Mouse (Mus musculus) naive thymus-derived CD4-positive, alpha-beta T cell, adult 2 months (primary cell): ENCODE data around the gene Tbc1d4.
A peak's percentile ranks its signal among the peaks of the same experiment; 100 is the strongest.

Experiments
- DNase-seq: peaks from one replicate; pipeline ENCODE4 v3.0.0-alpha.2; 2011; ENCODE audit warnings: low read depth

The Tbc1d4 gene

DNA sequence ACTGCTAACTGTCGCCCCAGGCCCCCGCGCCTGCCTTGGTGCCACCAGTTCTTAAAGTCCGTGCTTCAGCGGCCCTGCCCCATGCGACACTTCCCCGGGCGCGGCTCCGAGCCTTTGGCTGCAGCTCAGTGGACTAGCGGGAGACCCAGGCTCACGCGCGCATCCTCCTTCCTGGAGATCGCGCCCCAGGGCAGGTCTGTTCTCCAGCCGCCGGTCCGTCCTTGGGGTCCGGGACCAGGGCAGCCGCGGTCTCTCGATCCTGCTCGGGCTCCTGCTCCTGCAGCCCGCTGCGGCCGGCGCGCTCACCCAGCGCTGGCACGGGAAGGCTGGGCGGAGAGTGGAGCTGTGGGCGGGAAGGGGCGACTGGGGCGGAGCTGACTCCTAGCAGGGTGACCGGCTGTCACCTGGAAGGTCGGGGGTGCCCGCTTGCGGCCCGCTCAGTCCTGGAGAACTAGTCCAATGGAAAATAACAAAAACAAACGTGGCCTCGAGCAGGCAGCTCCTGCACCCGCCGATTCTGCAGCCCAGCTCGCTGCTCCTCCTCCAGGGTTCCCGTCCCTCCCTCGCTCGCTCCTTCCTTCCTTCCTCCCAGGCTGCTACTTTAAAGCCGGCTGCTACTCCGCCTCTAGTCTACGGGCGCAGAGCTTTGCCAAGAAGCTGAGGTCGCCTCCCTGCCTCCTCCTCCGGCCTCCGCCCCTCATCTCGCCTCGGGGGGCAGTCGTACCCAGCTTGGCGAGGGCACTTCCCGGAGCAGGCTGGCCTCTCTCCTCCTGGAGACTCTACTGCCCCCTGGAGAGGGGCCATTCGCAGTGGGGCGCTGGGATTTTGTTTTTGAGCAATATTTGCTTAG lies at the start of gene Tbc1d4:
Gene Tbc1d4 (minus strand): TSS at position 673 of the 850 bp plus-strand sequence.
- peak; percentile 41 for DNase-seq

DNA sequence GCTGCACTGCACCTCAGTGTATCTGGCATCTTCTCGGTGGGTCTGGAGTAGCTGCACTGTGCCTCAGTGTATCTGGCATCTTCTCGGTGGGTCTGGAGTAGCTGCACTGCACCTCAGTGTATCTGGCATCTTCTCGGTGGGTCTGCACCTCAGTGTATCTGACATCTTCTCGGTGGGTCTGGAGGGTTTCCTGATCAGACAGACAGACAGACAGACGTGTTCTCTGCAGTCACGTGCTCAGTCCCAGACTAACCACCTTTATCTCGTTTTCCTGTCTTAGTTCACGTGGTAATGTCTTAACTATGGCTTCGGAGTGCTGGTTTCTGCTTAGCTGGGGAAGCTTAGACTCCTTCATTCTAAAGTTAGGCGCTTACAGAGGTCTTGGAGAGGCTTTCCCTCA lies 47.3 kb upstream of the Tbc1d4 start:
- peak; percentile 73 for DNase-seq

DNA sequence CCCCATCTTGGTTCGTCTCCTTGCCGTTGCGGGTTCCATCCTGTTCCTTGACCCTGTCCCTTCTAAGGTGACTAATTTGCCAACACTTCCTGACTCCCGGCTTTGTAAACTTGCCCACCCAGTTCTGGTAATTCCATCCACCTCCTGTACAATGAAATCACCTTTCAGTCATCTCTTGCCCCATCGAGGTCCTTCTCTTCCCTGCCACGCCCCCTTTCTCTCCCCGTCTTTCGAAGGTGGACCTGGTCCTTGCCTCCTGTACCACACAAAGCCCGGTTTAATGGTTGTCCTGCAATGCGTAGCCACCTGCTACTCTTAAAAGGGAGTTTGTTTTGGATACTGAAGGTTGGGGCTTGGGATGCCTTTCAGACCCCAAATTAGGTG lies 45.5 kb upstream of the Tbc1d4 start:
- peak; percentile 41 for DNase-seq

DNA sequence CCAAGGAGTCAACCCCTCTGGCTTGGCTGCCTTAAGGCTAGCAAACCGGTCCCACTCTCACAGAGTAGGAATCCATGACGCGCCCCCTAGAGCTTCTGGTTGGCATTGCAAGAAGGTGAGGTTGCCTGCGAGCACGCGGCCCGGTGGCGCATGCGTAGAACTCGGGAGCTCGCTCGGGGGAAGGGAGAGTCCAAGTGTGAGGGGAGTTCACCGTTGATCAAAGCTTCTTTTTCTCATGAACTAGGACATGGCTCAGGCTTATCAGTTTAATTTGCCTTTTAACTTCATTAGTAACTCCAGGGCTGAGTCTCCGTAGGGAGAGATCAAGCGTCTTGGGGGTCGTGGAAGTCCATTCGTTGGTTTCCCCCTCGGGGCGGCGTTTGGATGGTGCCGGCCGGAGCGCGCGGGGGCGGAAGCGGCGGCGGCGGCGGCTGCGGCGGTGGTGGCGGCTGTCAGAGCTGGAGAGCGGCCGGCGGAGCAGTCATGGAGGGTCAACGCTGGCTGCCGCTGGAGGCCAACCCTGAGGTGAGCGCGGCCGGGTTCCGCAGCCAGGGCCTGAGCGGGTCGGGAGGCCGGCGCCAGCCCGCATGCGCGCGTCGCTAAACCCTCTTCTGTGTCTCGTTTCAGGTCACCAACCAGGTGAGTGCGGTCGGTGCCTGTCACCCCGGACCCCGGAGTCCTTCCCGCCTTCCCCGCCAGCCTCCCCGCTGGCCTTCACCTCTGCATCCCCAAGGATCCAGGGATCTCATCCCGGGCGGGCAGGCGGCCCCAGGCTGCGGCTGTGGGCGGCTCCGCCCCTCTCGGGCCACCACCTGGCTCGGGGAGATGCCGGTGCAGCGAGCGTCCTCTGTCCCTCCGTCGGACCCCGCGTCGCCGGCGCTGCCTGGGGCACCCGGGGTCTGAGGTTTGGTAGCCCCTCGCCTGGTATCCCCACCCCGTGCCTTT lies 44.9 kb upstream of the Tbc1d4 start, which contains the start of gene Uchl3:
Gene Uchl3 (plus strand): TSS at position 387 of the 945 bp plus-strand sequence.
- DNase-seq = peak; percentile 98

DNA sequence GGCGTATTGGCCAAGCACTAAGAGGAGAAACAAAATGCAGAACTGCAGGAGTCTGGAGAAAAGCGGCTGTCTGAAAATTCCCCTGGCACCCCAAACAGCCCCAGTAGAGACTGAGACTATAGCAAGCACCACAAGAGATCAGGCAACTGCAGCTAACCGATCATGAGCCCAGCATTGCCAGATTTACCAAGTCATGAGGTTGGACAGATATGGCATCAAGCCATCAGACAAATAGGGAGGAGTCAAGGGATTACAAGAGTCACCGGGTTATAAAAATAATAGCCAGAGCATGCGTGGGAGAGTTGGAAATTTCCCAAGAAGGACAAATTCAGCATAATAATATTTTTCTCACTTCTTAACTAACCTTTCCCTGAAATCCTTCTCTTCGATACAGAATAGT lies 43.6 kb upstream of the Tbc1d4 start:
- DNase-seq = no peak

DNA sequence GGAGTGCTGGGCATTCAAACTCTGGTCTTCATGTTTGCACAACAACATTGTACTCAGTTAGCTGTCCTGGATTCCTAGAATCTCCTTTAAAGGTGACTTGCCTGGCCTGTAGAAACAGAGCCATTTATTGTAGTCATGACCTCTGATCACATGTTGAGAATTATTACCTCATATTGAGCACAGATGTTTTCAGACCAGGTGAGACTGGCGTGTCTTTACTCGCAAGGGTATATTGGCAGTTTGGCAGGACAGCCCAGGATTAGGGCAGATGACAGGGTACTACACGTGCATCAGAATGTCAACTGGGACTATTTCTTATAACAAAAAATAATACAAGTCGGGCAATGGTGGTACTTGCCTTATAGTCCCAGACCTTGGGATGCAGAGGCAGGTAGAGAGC lies 41.6 kb upstream of the Tbc1d4 start:
- no peak for DNase-seq

DNA sequence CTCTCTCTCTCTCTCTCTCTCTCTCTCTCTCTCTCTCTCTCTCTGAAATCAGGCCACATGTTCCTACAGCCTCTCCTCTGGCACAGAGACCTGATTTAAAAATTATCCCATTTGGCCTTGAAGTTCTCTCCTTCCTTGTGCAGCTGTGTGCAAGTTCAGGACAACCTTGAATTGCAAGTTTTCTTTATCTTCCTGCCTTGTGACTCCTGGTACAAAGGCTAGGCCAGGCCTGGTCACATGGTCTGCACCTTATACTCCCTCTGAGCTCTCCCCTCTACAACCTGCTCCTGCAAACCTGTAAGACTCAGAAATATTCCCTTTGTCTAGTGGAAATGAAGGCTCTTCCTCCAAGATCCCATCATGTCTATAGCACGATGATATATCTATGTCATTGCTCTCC lies 36.0 kb upstream of the Tbc1d4 start:
- DNase-seq = no peak

DNA sequence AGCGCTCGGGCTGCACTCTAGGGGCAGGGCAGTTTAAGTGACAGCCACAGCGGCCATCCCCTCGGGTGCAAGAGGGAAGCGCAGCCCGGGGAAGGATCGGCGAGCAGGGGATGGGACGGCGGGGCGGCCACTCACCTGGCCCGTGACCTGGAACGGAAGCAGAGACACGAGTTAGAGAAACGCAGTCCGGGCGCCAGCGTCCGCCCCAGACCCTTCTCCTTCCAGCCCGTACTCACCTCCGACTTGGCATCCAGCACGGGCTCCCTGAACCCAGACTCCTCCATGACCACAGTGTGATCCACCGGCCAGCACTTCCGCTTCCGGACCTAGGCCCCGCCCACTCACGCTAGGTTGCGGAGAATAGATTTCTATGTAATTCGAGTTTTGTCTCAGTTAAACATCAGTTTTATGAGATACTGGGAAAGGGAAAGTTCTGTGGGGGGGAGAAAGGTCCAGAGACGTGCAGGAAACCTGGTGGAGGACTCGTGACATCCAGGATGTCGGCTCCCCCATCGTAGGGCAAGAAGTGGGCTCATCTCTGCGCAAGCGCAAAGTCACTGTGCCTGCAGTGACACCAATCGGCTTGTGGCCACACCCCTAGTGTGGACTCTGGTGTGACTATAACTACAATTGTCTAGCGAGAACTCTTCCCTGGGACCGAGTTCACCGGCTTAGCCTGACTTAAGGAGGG lies 31.3 kb upstream of the Tbc1d4 start, which contains the start of gene Commd6:
Gene Commd6 (minus strand): TSS at position 534 of the 691 bp plus-strand sequence.
- DNase-seq = peak; percentile 93

DNA sequence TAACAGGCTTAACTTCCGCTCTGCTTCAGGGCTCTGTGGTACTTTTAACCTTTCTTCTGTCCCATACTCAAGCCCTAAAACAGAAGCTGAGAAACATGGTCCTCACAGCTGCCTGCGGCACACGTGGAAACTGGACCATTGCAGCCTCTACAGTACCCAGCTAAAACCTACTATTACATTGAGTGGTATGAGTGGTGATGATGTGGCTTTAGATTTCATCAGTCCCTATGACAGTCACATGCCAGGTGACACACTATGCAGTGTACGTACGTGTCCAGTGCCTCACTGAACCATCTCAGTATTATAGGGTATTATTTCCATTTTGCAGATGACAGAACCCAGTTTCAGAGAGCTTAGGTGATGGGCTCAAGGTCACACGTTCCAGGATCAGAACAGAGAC lies 28.4 kb upstream of the Tbc1d4 start:
- no peak for DNase-seq

DNA sequence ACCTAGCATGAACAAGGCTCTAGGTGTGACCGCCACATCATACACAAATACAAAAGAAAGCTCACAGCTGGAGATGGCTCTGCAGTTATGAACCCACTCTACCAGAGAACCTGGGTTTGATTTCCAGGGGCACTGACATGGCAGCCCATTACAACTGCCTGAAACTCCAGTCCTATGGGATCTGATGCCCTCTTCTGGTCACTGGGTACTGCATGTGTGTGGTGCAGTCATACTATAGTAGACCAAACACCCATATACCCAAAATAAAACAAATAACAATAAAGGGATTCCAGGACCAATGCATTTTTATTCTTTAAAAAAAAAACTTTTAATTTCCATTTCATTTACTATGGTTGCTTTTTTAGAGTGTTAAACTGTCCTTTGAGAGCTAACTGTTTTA lies 26.8 kb upstream of the Tbc1d4 start:
- DNase-seq = no peak

DNA sequence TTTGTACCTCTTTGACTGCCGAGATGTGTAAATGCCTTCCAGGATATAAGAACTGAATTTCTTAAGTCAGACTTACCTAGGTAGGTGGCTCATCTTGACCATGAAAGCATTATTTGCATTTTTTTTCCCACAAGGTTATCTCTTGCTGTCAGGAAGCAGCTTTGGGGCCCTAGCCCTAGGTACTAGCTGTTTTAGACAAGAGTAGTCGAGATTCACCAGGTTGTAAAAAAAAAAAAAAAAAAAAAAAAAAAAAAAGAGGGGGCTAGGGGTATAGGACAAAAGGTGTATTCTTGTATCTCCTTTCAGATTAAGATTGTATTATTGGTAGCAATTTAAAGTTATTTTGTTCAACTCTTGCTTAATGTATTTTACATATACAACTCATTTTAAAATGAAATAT lies 21.6 kb upstream of the Tbc1d4 start:
- DNase-seq = no peak

DNA sequence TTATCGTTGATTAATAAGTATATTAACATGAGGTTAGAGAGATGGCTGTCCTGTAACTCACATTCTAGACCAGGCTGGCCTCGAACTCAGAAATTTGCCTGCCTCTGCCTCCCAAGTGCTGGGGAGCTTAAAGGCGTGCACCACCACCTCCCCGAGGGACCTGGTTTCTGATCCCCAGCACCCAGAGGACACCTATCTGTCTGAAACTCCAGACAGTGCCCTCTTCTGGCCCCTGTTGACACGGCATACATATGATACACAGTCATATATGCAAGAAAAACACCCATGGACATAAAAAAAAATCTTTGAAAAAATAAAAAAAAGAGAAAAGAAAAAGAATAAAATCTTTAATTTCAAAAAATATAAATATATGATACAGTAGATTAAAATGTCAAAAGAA lies 8.7 kb upstream of the Tbc1d4 start:
- no peak for DNase-seq

DNA sequence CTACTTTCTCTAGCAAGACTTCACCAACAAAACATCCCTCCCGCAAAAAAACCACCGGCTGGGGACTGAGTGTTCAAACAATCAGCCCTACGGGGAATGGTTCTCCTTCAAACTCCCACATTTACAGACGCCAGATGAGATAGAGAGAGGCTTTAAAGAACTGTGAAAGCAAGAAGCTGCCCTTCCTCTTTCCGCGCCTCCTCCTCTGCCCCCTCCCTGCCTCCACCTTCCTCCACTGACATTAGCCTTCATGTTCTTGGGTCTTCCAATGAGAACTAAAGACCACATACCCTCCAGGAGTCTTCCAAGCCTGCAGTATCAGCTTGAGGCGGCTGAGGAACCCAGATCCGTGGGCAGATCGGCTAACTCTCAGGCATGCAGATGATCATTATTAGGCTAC lies 7.2 kb upstream of the Tbc1d4 start:
- no peak for DNase-seq

DNA sequence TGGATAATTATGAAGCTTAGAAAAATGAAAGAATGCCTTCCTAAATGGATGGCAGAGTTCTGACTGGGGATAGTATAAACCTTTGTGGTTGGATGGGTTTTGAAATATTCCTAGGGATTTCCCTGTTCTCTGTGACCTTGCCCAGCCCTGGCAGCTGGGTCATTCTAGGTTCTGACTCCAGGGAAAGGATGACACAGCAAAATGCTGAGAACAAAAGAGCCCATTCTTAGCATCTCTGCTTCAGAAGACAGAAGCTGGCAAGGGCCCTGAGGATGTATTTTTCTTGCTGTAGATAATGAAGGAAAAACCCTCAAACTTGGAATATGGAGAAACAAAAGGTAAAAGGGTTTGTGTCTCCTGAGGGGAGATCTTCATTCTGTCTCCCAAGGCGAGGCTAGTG lies 4.2 kb upstream of the Tbc1d4 start:
- no peak for DNase-seq

DNA sequence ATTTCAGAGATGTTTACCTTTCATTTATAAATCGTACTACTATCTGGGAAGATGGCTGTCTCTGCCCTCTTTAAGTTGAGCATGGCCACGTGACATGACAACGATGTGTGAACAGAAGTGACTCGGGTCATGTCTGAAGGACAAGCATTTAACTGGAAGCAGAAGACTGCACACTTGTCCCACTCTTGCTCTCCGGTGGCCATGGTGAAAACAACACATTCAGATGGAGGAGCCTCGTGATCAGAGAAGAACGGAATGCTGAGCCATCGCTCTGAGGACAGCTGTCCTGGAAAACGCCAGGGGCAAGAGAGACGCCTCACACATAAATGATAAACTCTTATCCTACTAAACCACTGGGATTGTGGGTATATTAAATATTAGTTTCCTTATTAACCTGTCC lies 1.7 kb upstream of the Tbc1d4 start:
- DNase-seq = no peak

DNA sequence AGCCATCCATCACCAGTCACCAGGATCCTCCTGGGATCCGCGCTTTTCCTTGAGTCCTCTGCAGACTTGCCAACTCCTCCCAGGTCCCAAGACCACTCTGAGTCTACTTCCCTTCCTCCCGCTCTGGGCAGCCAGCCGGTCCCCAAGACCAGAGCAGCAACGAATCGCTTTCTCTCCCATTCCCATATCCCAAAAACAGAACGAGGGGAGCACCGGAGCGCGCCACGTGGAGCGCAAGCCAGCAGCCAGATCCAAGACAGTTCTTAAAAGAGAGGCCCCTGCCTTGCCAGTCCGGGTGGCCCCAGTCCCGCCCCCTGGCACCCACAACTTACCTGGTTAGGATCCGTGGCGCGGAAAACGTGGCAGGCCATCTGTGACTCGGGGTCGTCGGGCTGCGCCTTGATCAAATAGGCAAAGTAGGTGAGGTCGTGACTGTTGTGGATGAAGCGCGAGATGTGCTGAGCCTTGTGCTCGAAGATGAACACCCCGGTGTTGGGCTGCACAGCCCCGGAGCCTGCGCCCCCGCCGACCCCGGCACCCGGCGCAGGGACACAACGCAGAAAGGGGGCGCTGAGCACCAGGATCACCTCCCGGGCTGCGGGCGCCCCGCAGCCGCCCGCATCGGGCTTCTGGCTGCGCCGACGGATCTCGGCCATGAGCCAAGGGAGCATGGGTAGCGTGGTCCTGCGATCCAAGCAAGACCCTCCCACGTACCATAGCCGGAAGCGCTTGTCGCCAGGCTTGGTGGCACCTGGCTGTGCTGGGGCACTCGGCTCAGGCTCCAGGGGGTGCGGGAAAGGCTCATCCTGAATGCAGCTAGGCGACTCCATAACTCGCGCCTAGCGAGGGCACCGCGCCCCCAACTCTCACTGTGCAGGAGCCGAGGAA lies 1.1 kb downstream of the Tbc1d4 start:
- peak; percentile 12 for DNase-seq

DNA sequence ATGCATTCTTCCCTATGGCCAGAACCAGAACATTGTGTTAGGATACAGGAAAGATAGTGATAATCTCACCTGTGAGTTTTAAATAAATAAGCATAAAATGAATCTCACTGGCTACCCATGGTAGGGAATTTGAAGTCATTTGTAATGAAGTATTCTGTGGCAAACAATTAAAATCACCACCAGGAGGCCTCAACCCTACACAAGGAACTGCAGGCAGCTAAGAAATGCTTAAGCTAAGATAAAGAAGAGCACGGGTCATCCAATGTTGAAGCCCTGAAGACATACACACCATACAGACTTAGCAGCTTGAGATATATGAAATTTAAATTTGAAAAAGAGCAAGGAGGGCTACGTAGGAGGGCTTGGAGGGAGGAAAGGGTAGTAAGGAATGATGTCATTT lies 3.1 kb downstream of the Tbc1d4 start:
- peak; percentile 6 for DNase-seq

DNA sequence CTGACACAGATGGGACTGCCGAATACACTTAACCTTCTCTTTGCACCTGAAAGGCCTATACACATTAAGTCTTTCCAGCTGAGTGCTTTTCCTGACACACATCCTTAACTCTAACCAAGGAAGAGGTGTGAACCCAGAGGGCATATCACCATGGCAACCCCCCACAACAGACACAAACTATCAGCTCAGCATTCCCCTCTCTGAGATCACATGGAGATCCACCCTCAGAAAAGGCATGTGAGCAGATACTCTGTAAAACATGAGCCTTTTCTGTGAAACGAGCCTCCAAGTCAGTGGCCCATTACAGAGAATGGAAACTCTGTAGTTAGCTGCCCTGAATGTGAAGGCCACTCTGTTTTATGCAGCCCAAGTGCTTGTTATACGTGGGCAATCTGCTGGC lies 6.1 kb downstream of the Tbc1d4 start:
- DNase-seq = no peak

DNA sequence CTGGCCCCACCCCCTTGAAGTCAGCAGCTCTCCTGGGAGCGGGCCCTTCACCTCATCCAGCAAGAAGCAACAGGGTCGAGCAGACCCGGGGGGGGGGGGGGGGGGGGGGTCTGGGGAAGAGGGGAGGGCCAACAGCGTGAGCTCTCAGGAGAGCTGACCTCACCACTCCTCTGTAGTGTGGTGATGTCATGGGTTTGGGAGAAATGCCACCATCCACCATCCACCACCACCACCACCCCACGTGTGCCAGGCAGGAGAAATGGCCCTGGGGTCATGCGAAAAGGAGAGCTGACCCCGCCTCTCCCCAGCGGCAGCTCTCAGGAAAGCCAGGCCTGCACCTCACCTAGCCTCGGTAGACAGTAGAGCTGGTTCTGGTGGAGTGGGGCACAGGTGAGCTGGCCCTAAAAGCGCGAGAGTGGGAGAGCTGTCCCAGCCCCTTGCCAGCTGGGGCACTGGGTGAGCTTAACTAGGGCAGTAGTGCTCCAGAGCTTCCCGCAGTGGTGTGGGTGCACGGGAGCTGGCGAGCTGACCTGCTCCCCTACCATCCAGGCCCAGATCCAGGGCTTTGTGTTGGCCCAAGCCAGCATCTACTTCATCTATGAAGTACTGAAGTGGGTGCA lies 11.8 kb downstream of the Tbc1d4 start:
- no peak for DNase-seq

DNA sequence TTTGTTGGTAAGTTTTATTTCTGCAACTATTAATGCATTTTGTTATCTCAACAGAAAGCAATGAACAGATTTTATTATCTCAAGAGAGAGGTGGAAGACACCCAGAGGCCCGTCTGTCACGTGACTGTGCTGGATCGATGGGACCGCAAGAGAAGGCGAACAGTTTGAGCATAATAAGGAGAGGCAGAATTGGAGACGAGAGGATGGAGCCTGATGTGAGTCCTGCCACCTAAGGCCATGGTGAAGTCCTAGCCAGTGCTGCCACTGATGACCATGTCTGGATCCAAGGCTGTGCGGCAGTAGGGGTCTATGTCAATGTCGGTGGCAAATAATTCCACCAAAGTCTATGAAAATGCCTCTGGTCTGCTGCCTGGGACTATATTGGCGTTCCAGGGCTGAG lies 12.3 kb downstream of the Tbc1d4 start:
- no peak for DNase-seq
